Mouse (Mus musculus): Measurements from ENCODE around the gene Kcnq5.

DNA sequence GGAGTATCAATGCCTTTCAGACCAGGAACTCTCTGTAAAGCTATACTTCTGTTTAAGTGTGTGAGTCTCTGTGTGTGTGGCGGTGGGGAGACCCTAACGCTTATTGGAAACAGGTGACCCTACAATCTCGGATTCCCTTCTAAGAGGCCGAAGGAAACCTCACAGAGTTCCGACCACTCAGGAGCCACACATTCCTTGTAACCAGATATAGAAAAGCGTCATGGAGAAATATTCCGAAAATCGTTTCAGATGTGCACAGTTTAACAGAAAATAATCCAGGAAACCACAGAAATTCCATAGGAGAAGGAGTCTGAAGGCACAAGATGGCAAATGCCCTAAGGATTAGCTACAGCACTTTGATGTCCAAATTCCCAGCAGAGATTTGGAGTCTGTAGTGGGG, 440.3 kb downstream of the Kcnq5 start:
- TF ChIP-seq CTCF (IDR thresholded peaks at IDR 0.05; ENCODE audit: low read depth), result no peak
- no peak for TF ChIP-seq EP300 (IDR thresholded peaks at IDR 0.05; ENCODE audit: low read depth)
